Mouse (Mus musculus) spleen, adult 12 weeks (tissue): Measurements from ENCODE around the gene Klhdc10.

Source experiments
- DNase-seq: peaks from one replicate; pipeline ENCODE4 v3.0.0; 2022; ENCODE audit warnings: low spot score

Klhdc10 gene

GRCm38 (mm10) chr6:30402091-30402491 is 423 bp downstream of the Klhdc10 start:
- no peak for DNase-seq

GRCm38 (mm10) chr6:30403465-30403864 is 1.8 kb downstream of the Klhdc10 start:
- peak; percentile 48 for DNase-seq

GRCm38 (mm10) chr6:30404671-30405070 is 3.0 kb downstream of the Klhdc10 start:
- no peak for DNase-seq

DNA sequence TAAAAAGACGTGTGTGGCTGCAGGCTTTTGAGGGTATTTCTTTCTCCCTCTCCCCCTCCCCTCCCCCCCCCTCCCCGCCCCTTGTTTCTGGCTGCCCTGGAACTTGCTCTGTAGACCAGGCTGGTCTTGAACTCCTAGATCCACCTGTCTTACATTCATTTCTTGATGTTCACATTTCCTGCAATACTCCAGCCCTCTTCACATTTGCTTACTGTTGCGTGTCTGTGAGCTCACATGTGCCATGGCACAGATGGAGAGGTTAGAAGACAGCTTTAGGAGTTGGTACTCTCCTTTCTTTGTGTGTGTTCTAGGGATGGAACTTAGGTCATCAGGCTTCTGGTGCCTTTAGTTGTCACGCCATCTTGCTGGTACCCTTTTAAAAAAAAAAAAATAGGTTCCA is 6.6 kb downstream of the Klhdc10 start:
- DNase-seq = no peak

- DNase-seq = no peak
Observed at GRCm38 (mm10) chr6:30409399-30410093, 7.9 kb downstream of the Klhdc10 start.

DNA sequence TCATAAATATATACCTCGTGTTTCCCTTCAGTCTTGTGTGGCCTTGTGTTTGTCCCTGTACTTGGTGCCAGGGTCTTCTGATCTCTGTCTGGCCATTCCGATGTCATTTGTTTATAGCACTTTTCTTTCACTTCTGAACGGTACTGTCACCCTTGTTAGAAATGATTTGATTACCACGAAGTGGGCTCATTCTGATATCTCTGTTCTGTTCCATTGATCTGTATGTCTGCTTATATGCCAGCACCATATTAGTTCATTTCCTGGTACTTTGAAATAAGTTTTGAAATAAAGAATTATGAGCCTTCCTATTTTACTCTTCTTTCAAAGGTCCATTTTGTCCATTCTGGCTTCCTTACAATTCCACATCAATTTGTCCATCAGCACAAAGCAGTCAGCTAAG is 9.6 kb downstream of the Klhdc10 start:
- DNase-seq = no peak

GRCm38 (mm10) chr6:30416126-30416525 is 14.5 kb downstream of the Klhdc10 start:
- DNase-seq = no peak

DNA sequence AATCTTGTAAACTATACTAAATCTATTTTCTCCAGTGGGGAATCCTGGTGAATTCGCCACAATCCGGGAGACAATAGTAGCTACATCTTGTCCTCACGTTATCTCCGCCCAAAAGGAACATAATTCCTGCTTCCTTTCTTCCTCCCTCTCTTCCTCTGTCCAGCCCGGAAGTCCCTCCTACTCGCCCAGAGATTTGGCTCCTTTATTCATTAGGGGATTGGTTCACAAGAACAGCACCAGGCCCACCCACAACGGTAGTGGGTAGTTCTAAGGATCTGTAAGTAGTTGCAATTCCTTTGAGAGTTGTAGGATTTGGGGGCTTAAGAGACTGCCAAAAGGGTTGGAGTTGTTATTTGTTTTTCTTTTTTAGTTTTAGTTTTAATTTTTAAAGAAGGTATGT is 15.1 kb downstream of the Klhdc10 start:
- no peak for DNase-seq

DNA sequence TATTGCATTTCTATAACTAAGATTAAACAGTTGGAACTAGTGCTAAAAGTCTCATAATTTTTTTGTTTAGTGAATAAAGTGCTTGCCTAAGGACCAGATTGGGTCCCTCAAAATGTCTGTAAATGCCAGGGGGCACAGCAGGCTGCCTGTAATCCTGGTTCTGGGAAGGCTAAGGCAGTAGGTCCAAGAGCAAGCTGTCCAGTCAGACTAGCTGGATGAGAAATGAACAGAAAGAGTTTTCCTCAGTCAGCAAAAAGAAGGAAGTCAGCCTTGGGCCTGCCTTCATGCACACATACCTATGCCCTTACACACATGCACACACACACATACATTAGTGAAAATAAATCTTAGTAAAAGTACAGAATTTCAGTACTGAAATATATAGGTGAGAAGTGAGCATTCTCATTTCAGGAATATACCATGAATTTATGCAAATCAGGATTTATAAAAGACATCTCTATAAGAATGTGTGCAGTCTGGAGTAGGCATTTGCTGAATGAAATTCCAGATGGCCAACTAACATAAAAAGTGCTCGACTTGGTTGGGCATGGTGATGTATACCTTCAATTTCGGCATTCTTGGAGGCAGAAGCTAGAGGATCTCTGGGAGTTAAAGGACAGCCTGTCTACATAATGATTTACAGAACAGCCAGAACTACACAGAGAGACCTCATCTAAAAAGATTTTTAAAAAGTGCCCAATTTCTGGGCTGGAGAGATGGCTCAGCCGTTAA is 31.0 kb downstream of the Klhdc10 start:
- DNase-seq = no peak

- no peak for DNase-seq
Observed at GRCm38 (mm10) chr6:30436476-30436875, 34.8 kb downstream of the Klhdc10 start.

DNA sequence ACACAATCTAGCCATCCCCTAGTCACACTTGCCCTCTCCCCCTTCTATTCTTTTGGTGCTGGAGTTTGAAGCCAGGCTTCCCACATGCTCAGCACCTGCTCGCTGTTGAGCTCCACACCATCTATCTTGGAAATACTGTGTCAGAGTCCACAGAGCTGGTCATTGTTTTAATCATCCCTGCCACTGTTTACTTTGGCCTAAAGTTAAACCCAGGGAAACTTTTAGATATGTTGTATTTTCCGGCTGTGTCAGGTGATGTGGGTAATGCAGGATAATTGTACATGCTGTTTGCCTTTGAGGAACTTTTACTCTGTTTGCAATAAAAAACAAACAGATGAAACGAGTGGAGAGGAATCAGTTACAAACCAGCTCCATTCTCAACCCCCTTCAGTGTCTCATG is 35.4 kb downstream of the Klhdc10 start:
- no peak for DNase-seq

DNA sequence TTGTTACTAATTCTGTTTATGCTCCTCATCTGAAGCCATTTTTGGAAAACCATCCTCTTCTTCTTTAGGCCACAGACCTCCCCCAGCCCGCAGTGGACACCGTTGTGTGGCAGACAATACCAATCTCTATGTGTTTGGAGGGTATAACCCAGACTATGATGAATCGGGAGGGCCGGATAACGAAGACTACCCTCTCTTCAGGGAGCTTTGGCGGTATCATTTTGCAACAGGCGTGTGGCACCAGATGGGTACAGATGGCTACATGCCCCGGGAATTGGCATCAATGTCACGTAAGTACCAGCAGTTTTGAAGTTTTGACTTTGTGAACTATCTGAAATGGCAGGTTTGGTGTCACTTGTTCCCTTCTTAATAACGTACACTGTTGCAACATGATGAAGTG is 37.9 kb downstream of the Klhdc10 start:
- no peak for DNase-seq

DNA sequence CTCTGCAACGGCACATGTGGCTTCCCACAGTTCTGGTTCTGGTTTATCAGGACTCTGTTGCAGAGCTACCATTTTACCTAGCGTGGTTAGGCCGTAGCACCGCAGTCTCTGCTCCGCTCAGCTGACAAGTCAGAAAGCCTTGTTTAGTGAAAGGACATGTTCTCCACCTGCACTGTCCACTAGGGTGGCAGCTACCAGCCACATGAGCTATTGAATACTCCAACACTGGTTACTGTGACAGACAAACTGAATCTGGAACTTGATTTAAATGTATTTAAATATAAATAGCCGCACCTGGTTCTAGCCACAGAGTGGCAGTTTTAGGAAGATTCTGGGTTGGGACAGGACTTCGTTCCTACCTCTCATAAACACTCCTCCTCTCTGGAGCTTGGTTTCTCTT is 55.3 kb downstream of the Klhdc10 start:
- DNase-seq = no peak

- DNase-seq = no peak
Observed at GRCm38 (mm10) chr6:30458626-30459025, 57.0 kb downstream of the Klhdc10 start.

DNA sequence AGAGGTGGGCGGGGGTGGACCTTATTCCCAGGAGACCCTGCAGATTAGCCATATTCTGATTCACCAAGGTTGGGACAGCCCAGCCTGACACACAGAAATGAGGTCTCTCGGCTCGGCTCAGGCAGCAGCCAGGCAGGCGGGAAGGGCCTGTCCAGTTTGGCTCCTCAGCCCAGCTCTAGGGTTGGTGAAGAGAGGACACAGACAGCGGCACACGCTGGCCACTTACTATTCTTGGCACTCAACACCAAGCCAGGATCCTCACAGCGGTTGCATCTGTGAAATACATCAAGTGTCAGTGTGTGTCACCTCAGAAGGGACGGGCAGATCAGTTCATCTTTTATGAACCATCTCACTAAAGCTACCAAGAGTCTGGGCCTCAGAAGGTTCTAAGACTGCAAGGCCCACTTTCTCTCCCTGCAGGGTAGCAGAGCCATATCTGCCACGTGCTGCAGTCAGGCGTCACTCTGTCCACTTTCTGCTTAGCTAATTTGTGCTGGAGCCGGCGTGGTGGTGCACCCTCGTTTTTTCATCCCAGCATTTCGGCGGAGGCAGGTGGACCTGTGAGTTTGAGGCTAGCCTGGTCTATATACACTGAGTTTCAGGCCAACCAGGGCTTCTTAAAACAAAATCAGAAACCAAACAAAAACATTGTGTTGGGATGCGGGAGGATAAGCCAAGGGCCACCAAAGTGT is 57.5 kb downstream of the Klhdc10 start:
- no peak for DNase-seq

DNA sequence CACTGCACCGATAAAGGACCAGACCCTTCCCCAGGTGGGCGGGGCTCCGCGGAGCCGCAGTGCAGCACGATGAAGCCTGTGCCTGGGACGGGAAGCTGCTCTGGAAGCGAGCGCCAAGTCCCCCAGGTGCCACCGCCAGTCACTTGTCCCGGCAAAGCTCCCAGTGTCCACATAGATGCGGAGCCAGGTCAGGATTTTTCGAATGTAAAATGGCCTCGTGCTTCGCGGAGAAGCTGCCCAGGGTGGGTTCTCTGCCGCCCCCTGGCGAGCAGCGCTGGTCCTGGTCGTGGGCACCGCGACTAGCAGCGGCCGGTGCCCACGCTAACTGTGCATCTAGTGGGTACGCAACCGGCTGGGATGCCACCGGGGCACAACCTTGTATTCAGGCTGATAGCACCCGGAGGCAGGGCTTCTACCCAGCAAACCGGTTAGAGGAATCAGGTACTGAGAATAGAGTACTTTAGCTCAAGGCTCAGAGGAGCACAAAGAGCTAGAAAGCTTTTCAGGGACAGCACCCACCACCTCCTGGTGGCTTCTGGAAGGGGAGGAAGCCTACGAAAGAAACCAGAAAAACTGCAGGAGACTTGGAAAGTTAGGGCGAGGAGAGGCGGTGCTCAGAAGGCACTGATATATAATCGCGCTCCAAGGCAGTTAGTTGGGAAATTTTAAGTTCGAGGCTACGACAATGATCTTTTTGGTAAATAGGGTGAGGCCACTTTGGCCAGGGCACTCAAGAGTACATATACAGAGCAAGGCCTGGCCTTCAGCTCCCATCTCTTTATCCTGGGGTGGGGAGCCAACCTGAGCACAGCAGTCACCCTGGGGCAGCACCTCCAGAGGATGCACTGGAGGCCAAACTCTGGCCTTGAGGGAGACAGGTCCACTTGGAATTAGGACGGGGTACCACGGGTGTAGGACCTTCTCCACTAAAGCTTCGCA is 58.4 kb downstream of the Klhdc10 start:
- DNase-seq = peak; percentile 57

GRCm38 (mm10) chr6:30460750-30461446 is 59.2 kb downstream of the Klhdc10 start:
- no peak for DNase-seq

GRCm38 (mm10) chr6:30461755-30462344 is 60.2 kb downstream of the Klhdc10 start:
- no peak for DNase-seq

- DNase-seq = no peak
Observed at GRCm38 (mm10) chr6:30462822-30463221, 61.2 kb downstream of the Klhdc10 start.

- no peak for DNase-seq
Observed at GRCm38 (mm10) chr6:30465586-30465985, 63.9 kb downstream of the Klhdc10 start.

- DNase-seq = no peak
Observed at GRCm38 (mm10) chr6:30468058-30468457, 66.4 kb downstream of the Klhdc10 start.
